Mouse (Mus musculus): Measurements from ENCODE around the gene Pah. TPM values are rescaled to one million over a fixed set of nuclear protein-coding genes. Genes with fewer than 3 reads are reported as not detected.

The Pah gene
- total RNA-seq, 2 experiments from 2014 or later: not detected

Other genes starting within 250 kb of the Pah start
- 10 to 100 TPM; 17.1 to 17.9 TPM for gene Ascl1, start 28.1 kb upstream of the Pah start, total RNA-seq (2021)